Mouse (Mus musculus): ENCODE data around the gene Sarnp. TPM values are rescaled to one million over a fixed set of nuclear protein-coding genes. Genes with fewer than 3 reads are reported as not detected.

Gene Sarnp
- polyA plus RNA-seq, 1 experiment from 2014 or later, result 204 TPM

DNA sequence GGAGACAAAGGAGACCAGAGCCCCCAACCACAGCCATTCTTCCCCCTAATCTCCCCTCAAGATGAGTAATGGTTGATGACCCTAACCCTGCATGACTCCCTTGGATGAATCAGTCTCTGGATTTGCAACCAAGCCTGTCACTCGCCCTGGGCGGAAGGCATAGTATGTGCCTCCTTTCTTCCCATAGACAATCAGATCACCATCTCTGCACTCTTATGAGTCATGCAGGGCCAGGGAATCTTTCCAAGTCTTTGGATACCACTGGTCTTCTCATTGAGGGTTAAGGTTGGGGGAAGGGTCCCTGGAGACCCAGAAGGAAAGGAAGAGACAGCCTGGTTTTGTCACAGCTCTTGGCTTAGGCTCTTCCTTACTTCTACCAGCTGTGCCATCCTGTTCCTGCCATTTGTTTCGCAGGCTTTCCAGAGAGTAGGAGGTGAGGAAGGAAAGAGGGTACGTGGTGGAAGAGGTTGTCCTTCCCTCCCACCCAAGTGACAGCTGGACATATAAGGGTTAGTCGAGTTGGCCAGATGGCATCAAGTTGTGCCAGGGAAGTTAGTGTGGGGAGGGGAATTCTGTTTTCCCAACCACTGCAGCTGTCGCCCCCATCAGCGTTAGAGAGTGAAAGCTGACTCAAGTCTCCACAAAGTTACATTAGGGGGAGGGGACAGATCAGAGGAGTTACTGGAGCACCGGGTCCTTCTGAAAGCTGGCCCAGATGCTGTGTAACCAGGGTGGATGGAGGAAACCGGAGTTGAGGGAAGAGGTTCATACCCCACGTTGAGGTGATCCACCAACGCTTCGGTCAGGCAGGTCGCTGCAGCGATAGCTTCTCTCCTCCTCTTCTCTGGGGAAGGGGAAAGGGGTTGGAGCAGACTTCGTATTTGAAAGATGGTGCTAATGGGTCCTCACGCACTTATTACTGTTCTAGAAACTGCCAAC is 105.0 kb downstream of the Sarnp start:
- Histone ChIP-seq H3K4me1 (peaks cover 36% of the 10 kb centered on the region), H3K36me3 (peaks cover 14% of the 10 kb centered on the region), H3K9ac (peak overlapping the region; percentile 80), H3K27ac (no peak overlapping the region), H3K9me3 (replicated peaks) (no peaks in the 10 kb centered on the region), H3K4me3 (peak overlapping the region; percentile 80), H3K4me2 (replicated peaks) (peak overlapping the region; percentile 74), H3K27me3 (no peaks in the 10 kb centered on the region)
- 72% methylated on average over 16 of the region's 16 CpGs for WGBS
- ATAC-seq (ENCODE audit: low FRiP score), result no peak

DNA sequence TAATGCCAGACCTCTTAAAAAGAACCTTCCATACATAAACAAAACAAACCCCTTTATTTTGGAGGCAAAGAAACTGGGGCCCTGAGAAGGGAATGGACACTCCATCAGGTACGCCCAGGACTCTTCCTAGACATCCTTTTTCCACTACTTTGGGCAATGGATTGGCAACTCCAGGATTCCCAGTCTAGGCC is 105.6 kb downstream of the Sarnp start, which contains the start of gene Rdh5:
TSS of gene Rdh5 (minus strand) at position 67 of the 191 bp plus-strand sequence.
- Histone ChIP-seq H3K9me3 (replicated peaks) (no peaks in the 10 kb centered on the region), H3K4me1 (peaks cover 36% of the 10 kb centered on the region), H3K4me2 (replicated peaks) (peak within 1 kb of the TSS; percentile 74), H3K4me3 (peak within 1 kb of the TSS; percentile 80), H3K36me3 (peaks cover 9% of the 10 kb centered on the region), H3K9ac (peak within 1 kb of the TSS; percentile 80), H3K27me3 (peaks cover 3% of the 10 kb centered on the region; the same call in 1 of the 2 replicates), H3K27ac (peak within 1 kb of the TSS; percentile 92)
- WGBS, result 15% methylated on average over 1 of the region's 1 CpGs
- ATAC-seq (ENCODE audit: low FRiP score), result no peak

- ATAC-seq (ENCODE audit: low FRiP score), result peak; percentile 98
These were observed 106.0 kb downstream of the Sarnp start for GRCm38 (mm10) chr10:128923013-128923691.

DNA sequence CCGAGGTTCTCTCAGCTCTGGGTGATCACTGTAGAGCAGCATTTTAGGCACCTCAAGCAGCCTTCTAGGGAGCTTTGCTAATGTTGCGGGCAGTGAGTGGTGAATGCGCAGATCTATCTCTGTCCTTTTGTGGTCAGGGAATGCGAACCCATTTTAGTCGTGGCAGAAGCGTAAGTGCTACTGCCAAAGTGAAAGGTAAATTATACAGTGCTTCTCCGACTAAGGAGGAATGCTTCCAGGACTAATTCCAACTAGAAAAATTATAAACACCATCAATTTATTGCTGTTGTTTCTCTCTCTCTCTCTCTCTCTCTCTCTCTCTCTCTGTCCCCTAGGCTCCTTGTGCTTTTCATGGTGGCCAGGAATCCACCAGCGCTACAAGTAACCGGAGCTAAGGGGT is 106.8 kb downstream of the Sarnp start, which contains the start of gene Bloc1s1:
TSS of gene Bloc1s1 (minus strand) at position 101 of the 400 bp plus-strand sequence.
- peak within 1 kb of the TSS; percentile 92 for H3K27ac ChIP-seq
- H3K4me2 ChIP-seq (replicated peaks), result peak within 1 kb of the TSS; percentile 74
- peaks cover 36% of the 10 kb centered on the region for H3K4me1 ChIP-seq
- H3K27me3 ChIP-seq, result peaks cover 14% of the 10 kb centered on the region
- ATAC-seq (ENCODE audit: low FRiP score), result no peak
- H3K9me3 ChIP-seq (replicated peaks), result no peaks in the 10 kb centered on the region
- peak within 1 kb of the TSS; percentile 80 for H3K9ac ChIP-seq
- peak within 1 kb of the TSS; percentile 80 for H3K4me3 ChIP-seq
- peaks cover 5% of the 10 kb centered on the region; the same call in 1 of the 2 replicates for H3K36me3 ChIP-seq
- 69% methylated on average over 9 of the region's 9 CpGs for WGBS

More at GRCm38 (mm10) chr10:128923013-128923691, 106.0 kb downstream of the Sarnp start:
- Histone ChIP-seq H3K27me3 (peaks cover 7% of the 10 kb centered on the region; the same call in 1 of the 2 replicates), H3K9me3 (replicated peaks) (no peaks in the 10 kb centered on the region), H3K4me3 (peak overlapping the region; percentile 80), H3K4me2 (replicated peaks) (peak overlapping the region; percentile 74), H3K9ac (peak overlapping the region; percentile 80), H3K4me1 (peaks cover 36% of the 10 kb centered on the region), H3K27ac (peak overlapping the region; percentile 92), H3K36me3 (peaks cover 5% of the 10 kb centered on the region; the same call in 1 of the 2 replicates)
- WGBS, result under 1% methylated on average over 42 of the region's 42 CpGs

Other genes starting within 250 kb of the Sarnp start
- gene Erbb3, start 227.7 kb upstream of the Sarnp start, polyA plus RNA-seq (2016; fragmentation: Nextera tagmentation; extraction: Ambion mirVana), result 9.8 and 11.7 TPM in 2 replicates
- 418 and 515 TPM in 2 replicates for gene Rps26, start 190.6 kb upstream of the Sarnp start, polyA plus RNA-seq (2016; fragmentation: Nextera tagmentation; extraction: Ambion mirVana)
- gene Ikzf4, start 171.3 kb upstream of the Sarnp start, polyA plus RNA-seq (2016; fragmentation: Nextera tagmentation; extraction: Ambion mirVana), result 8.7 and 9.8 TPM in 2 replicates
- 15.1 and 16.4 TPM in 2 replicates for gene Suox, start 143.3 kb upstream of the Sarnp start, polyA plus RNA-seq (2016; fragmentation: Nextera tagmentation; extraction: Ambion mirVana)
- gene Rab5b, start 121.1 kb upstream of the Sarnp start, polyA plus RNA-seq (2016; fragmentation: Nextera tagmentation; extraction: Ambion mirVana), result 96.2 and 103 TPM in 2 replicates
- 3.5 and 6.0 TPM in 2 replicates for gene Pmel, start 113.1 kb upstream of the Sarnp start, polyA plus RNA-seq (2016; fragmentation: Nextera tagmentation; extraction: Ambion mirVana)
- 74.5 and 75.3 TPM in 2 replicates for gene Cdk2, start 112.3 kb upstream of the Sarnp start, polyA plus RNA-seq (2016; fragmentation: Nextera tagmentation; extraction: Ambion mirVana)
- 6.9 and 7.3 TPM in 2 replicates for gene Dgka, start 72.5 kb upstream of the Sarnp start, polyA plus RNA-seq (2016; fragmentation: Nextera tagmentation; extraction: Ambion mirVana)
- gene Pym1, start 69.4 kb upstream of the Sarnp start, polyA plus RNA-seq (2016; fragmentation: Nextera tagmentation; extraction: Ambion mirVana), result 46.3 and 48.5 TPM in 2 replicates
- 0.27 and 0.63 TPM in 2 replicates for gene Mmp19, start 26.4 kb upstream of the Sarnp start, polyA plus RNA-seq (2016; fragmentation: Nextera tagmentation; extraction: Ambion mirVana)
- 61.1 and 64.1 TPM in 2 replicates for gene Dnajc14, start 13.3 kb upstream of the Sarnp start, polyA plus RNA-seq (2016; fragmentation: Nextera tagmentation; extraction: Ambion mirVana)
- gene Tmem198b, start 13.0 kb upstream of the Sarnp start, polyA plus RNA-seq (2016; fragmentation: Nextera tagmentation; extraction: Ambion mirVana), result 20.5 and 21.4 TPM in 2 replicates
- gene Ormdl2, start 4.3 kb downstream of the Sarnp start, polyA plus RNA-seq (2016; fragmentation: Nextera tagmentation; extraction: Ambion mirVana), result 26.3 and 41.4 TPM in 2 replicates
- 10.7 and 11.5 TPM in 2 replicates for gene Gdf11, start 74.4 kb downstream of the Sarnp start, polyA plus RNA-seq (2016; fragmentation: Nextera tagmentation; extraction: Ambion mirVana)
- 258 and 273 TPM in 2 replicates for gene Cd63, start 83.7 kb downstream of the Sarnp start, polyA plus RNA-seq (2016; fragmentation: Nextera tagmentation; extraction: Ambion mirVana)
- gene Rdh5, start 105.6 kb downstream of the Sarnp start, polyA plus RNA-seq (2016; fragmentation: Nextera tagmentation; extraction: Ambion mirVana), result 11.3 and 15.7 TPM in 2 replicates
- gene Bloc1s1, start 106.7 kb downstream of the Sarnp start, polyA plus RNA-seq (2016; fragmentation: Nextera tagmentation; extraction: Ambion mirVana), result 210 and 235 TPM in 2 replicates
- 3.6 and 4.4 TPM in 2 replicates for gene Itga7, start 116.5 kb downstream of the Sarnp start, polyA plus RNA-seq (2016; fragmentation: Nextera tagmentation; extraction: Ambion mirVana)
- gene Mettl7b, start 143.7 kb downstream of the Sarnp start, polyA plus RNA-seq (2016; fragmentation: Nextera tagmentation; extraction: Ambion mirVana), result not detected in 2 replicates
- not detected in 2 replicates for gene Olfr9, start 172.1 kb downstream of the Sarnp start, polyA plus RNA-seq (2016; fragmentation: Nextera tagmentation; extraction: Ambion mirVana)
- not detected in 2 replicates for gene Olfr763, start 193.5 kb downstream of the Sarnp start, polyA plus RNA-seq (2016; fragmentation: Nextera tagmentation; extraction: Ambion mirVana)
- not detected in 2 replicates for gene Olfr764-ps1, start 222.6 kb downstream of the Sarnp start, polyA plus RNA-seq (2016; fragmentation: Nextera tagmentation; extraction: Ambion mirVana)
- not detected in 2 replicates for gene Olfr765, start 232.7 kb downstream of the Sarnp start, polyA plus RNA-seq (2016; fragmentation: Nextera tagmentation; extraction: Ambion mirVana)